13 mouse cellular contexts compared by ENCODE assay signal in the genomic region with DNA sequence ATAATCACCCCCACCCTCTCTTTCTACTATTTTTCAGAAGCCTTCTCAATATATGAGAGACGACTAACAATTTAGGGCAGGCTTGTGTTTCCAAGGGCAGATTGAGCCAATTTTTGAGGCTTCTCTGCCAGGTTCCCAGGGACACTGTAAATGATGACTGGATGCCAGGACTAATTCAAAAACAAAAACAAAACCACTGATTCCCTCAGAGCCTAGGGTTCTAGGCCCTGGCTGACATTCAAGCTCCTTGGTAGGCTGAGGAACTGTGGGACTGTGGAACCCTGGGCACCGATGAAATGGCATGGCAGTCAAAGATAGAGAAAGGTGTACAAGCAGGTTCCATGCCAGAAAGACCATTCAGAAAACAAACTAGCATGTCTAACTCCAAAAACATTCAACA. TPM values are rescaled to one million over a fixed set of nuclear protein-coding genes. Genes with fewer than 3 reads are reported as not detected.
A peak's percentile ranks its signal among the peaks of the same experiment; 100 is the strongest.
DNase-seq lines count a peak whose midpoint lies in the region.
"Had no signal": no experiment of that assay in that cellular context is flagged by ENCODE, and none has a peak within 500 bp of the region (broad histone marks: within the 10 kb centered on the region; RNA-seq: fewer than 3 reads in every experiment).

No protein-coding gene starts in this region.

- DNase-seq in layer of hippocampus, adult 9-11 months = peak; percentile 9
- no peak for DNase-seq in layer of hippocampus, postnatal 36 days
- peak; percentile 47 for DNase-seq in cerebellum, adult 11 months
- DNase-seq in cerebellum, adult 8-10 months = peak; percentile 55
- peak; percentile 48 to 62 for DNase-seq in cerebellum, postnatal 36 days
- DNase-seq in left cerebral cortex, adult 8-10 months (ENCODE audit: low spot score in 2 of 2) = no peak
- no peak for DNase-seq in left cerebral cortex, postnatal 25 days (ENCODE audit: low spot score in 2 of 2)
- DNase-seq: adrenal gland, postnatal 25 days; kidney, adult 8-10 months; kidney, postnatal 10 days; lung, embryonic 14.5 days; lung, postnatal 36 days; midbrain, embryonic 14.5 days had no signal

- intact Hi-C loops in left cerebral cortex, postnatal 25 days (cut with DNase I) = no loop called here

RNA-seq across cellular contexts. Expression of gene Brd4, which starts 31.3 kb away (rescaled TPM):
- 100 to 1,000 TPM; 107 to 127 TPM for total RNA-seq in layer of hippocampus, postnatal 36 days (2021)
- 100 to 1,000 TPM in 2 of 4 experiments, 10 to 100 TPM in 2; 97.6 to 116 (median 102) TPM for total RNA-seq in left cerebral cortex, adult 8-10 months (2022)
- 100 to 1,000 TPM; 117 to 130 TPM for total RNA-seq in left cerebral cortex, postnatal 25 days (2021)

Comparison
In these comparisons a context has a peak if more than half of its experiments do, and no peak if none do; other contexts are left out.
1. DNase-seq: peak in layer of hippocampus, adult 9-11 months (single experiment), cerebellum, adult 11 months (single experiment), cerebellum, adult 8-10 months (single experiment) and cerebellum, postnatal 36 days (2 of 2); none in layer of hippocampus, postnatal 36 days (0 of 2), left cerebral cortex, adult 8-10 months (0 of 2) and left cerebral cortex, postnatal 25 days (0 of 2).